Mouse (Mus musculus) forebrain, embryonic 13.5 days (tissue): ENCODE measurements around the gene Nedd4. TPM values are rescaled to one million over a fixed set of nuclear protein-coding genes. Genes with fewer than 3 reads are reported as not detected.
"Not testable (repeated sequence)": the region's sequence is repeated elsewhere in the genome, so short reads cannot be mapped to it uniquely, and the experiment has no call there.

Experiments
- ATAC-seq: fragments of 200-750 bp; cut with Nextera tagmentation; 2 replicates; pipeline ENCODE4 v1.8.0; 2017
- H3K27ac ChIP-seq: fragments of 300-500 bp; sonication (generic); 2 replicates; pipeline ENCODE4 v1.5.1; 2015; ENCODE audit warnings: inconsistent platforms, mild to moderate bottlenecking, moderate library complexity
- H3K27me3 ChIP-seq: fragments of 300-500 bp; sonication (generic); 2 replicates; pipeline ENCODE4 v1.6.1; 2015; ENCODE audit warnings: mild to moderate bottlenecking, inconsistent platforms
- H3K36me3 ChIP-seq: fragments of 300-500 bp; sonication (generic); 2 replicates; pipeline ENCODE4 v1.6.1; 2015; ENCODE audit warnings: mild to moderate bottlenecking, inconsistent platforms; ENCODE audit not compliant: poor library complexity, severe bottlenecking
- H3K4me1 ChIP-seq: fragments of 300-500 bp; sonication (generic); 2 replicates; pipeline ENCODE4 v1.6.1; 2015; ENCODE audit warnings: inconsistent platforms
- H3K4me2 ChIP-seq: fragments of 300-500 bp; sonication (generic); 2 replicates; pipeline ENCODE4 v1.6.1; 2015; ENCODE audit warnings: inconsistent platforms, mild to moderate bottlenecking, moderate library complexity
- H3K4me3 ChIP-seq: fragments of 300-500 bp; sonication (generic); 2 replicates; pipeline ENCODE4 v1.5.1; 2015; ENCODE audit warnings: mild to moderate bottlenecking, inconsistent platforms
- H3K9ac ChIP-seq: fragments of 300-500 bp; sonication (generic); 2 replicates; pipeline ENCODE4 v1.6.1; 2015; ENCODE audit warnings: mild to moderate bottlenecking, inconsistent platforms
- H3K9me3 ChIP-seq: fragments of 300-500 bp; sonication (generic); replicated peaks from 2 replicates; pipeline ENCODE4 v1.6.1; 2016; ENCODE audit warnings: inconsistent platforms
- WGBS: fragments of 180-500 bp; shearing (Covaris S2); methylation state at CpG from one replicate; pipeline ENCODE4 v1.1.7; 2015; 5-methylcytosine and 5-hydroxymethylcytosine counted together
- polyA plus RNA-seq: library from polyadenylated mRNA; unstranded; fragments of >200 nt; fragmentation: Nextera tagmentation; extraction: Ambion mirVana; gene quantifications from 2 replicates; pipeline ENCODE4 v1.2.1, GENCODE M21; 2015

Nedd4 gene
- polyA plus RNA-seq, 1 experiment from 2014 or later: 552 TPM

DNA sequence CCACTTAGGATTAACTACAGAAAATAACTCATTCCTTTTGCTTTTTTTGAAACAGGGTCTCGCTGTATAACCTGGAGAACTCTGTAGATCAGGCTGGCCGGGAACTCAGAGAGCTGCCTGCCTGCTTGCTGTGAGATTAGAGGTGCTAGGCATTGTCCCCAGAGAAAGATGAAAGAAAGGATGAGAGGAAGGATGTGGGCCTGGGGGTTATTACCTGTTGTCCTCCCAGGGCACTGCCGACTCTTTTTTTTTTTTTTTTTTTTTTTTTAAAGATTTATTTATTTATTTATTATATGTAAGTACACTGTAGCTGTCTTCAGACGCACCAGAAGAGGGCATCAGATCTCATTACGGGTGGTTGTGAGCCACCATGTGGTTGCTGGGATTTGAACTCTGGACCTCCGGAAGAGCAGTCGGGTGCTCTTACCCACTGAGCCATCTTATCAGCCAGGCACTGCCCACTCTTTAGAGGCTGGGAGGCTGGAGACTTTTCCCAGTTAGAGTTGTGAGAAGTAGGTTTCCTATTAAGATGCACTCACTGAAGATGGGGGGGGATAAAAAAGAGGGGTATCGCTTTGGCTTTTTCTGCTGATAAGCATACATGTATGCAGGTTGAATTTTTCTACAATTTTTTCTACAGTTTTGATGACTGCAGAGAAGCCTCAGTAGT is 4.3 kb downstream of the Nedd4 start:
- Histone ChIP-seq H3K4me2 (peak overlapping the region; percentile 90; the same call in 1 of the 2 replicates), H3K9ac (peak overlapping the region; percentile 8; the same call in 1 of the 2 replicates), H3K36me3 (peaks cover 40% of the 10 kb centered on the region), H3K4me1 (peaks cover 54% of the 10 kb centered on the region)
- H3K27ac ChIP-seq, ATAC-seq, H3K27me3 ChIP-seq, H3K4me3 ChIP-seq, H3K9me3 ChIP-seq: not testable (repeated sequence)
- 78% methylated on average over 6 of the region's 8 CpGs for WGBS

DNA sequence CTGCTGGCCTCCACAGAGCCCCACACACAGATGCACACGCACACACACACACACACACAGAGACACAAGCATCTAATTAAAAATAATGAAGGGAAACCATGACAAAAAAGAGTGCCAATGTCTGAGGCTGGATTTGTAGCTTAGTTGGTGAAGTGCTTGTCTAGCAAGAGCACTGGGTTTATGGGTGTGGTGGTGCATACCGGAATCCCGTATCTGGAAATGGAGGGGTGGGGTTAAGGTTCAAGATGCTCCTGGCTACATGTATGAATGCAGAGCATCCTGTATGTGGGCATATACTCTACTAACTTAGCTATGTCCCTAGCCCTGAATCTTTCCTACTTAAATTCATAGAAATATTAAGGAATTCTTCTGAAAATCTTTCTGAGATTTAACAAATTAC is 5.0 kb downstream of the Nedd4 start:
- no peaks in the 10 kb centered on the region for H3K27me3 ChIP-seq
- peaks cover 58% of the 10 kb centered on the region for H3K4me1 ChIP-seq
- H3K9ac ChIP-seq: peak overlapping the region; percentile 8; the same call in 1 of the 2 replicates
- H3K27ac ChIP-seq: no peak overlapping the region
- H3K9me3 ChIP-seq: no peaks in the 10 kb centered on the region
- no peak for ATAC-seq
- no peak overlapping the region for H3K4me3 ChIP-seq
- H3K36me3 ChIP-seq: peaks cover 45% of the 10 kb centered on the region
- 81% methylated on average over 3 of the region's 3 CpGs for WGBS
- H3K4me2 ChIP-seq: 0 out of 2 replicates have a peak overlapping the region, but pooled peaks have one; percentile 1

DNA sequence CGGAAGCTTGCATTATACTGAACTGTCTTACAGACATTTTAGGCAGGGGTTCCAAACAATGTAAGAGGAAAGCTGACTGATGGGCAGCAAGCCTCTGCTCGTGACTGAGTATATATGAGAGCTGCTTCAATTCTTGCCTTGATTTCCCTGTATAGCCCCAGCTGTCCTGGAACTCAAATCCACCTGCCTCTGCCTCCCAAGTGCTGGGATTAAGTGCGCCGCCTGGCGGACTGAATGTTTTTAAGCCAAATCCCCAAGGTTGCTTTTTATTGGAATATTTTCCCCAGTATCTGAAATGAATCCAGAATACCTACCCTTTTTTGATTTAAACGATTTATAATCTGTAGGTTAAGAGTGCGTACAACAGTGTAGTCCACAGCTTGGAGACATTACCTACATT is 7.2 kb downstream of the Nedd4 start:
- Histone ChIP-seq H3K27ac (no peak overlapping the region), H3K4me2 (no peak overlapping the region), H3K9me3 (no peaks in the 10 kb centered on the region), H3K36me3 (peaks cover 66% of the 10 kb centered on the region), H3K4me3 (no peak overlapping the region), H3K9ac (no peak overlapping the region), H3K27me3 (no peaks in the 10 kb centered on the region), H3K4me1 (peaks cover 50% of the 10 kb centered on the region)
- 78% methylated on average over 7 of the region's 7 CpGs for WGBS
- no peak for ATAC-seq

DNA sequence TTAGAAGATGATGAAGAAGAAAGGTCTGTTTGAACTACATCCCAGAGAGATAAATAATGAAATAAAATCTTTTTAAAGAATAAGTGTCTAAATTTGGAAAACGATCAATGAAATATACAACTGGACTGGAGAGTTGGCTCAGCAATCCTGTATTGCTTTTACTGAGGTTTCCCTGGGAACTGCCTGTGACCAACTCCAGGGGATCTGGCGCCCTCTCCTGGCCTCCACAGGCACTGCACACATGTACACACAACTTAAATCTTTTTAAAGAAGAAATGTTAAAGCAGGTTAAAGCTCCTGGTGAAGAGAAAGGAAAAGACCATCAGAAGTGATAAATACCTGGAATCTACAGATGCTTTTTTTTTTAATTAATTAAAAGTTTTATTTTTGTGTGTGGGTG is 10.2 kb downstream of the Nedd4 start:
- WGBS: 38% methylated on average over 2 of the region's 2 CpGs
- Histone ChIP-seq H3K27me3 (no peaks in the 10 kb centered on the region), H3K4me3 (no peak overlapping the region), H3K36me3 (peaks cover 73% of the 10 kb centered on the region), H3K9ac (no peak overlapping the region), H3K9me3 (no peaks in the 10 kb centered on the region), H3K4me1 (peaks cover 23% of the 10 kb centered on the region), H3K4me2 (no peak overlapping the region), H3K27ac (no peak overlapping the region)
- ATAC-seq: no peak

DNA sequence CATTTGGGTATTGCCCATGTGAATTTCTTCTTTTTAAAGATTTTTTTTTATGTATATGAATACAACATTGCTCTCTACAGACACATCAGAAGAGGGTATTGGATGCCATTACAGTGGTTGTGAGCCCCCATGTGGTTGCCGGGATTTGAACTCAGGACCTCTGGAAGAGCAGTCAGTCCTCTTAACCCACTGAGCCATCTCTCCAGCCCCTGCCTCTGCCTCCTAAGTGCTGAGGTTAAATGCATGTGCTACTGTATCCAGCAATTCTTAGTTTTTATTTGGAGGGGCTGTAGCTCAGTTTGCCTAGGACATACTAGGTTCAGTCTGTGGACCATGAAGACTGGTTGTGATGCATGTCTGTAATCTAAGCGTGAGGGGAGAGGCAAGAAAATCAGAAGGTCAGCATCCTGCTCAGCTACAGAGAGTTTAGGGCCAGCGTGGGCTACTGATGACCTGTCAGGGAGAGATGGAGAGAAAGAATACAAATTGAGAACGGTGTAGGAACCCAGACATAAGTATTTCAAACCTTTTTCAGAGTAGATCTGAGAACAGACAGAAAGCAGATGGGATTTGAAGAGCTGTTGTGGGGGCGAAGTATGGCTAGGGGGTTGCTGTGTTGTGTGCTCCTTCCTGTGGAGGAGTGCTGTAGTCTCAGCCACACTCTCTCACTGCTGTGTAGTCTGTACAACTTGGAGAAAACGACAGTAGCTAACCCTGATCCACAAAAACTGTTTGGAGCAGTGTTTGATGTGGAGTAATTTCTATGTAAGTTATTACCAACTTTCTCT is 13.0 kb downstream of the Nedd4 start:
- Histone ChIP-seq H3K27me3 (no peaks in the 10 kb centered on the region), H3K4me1 (peaks cover 8% of the 10 kb centered on the region; the same call in 1 of the 2 replicates), H3K36me3 (peaks cover 79% of the 10 kb centered on the region), H3K4me2 (no peak overlapping the region), H3K9ac (no peak overlapping the region), H3K9me3 (no peaks in the 10 kb centered on the region), H3K27ac (no peak overlapping the region; the same call in 1 of the 2 replicates), H3K4me3 (no peak overlapping the region)
- 91% methylated on average over 6 of the region's 6 CpGs for WGBS
- ATAC-seq: no peak

DNA sequence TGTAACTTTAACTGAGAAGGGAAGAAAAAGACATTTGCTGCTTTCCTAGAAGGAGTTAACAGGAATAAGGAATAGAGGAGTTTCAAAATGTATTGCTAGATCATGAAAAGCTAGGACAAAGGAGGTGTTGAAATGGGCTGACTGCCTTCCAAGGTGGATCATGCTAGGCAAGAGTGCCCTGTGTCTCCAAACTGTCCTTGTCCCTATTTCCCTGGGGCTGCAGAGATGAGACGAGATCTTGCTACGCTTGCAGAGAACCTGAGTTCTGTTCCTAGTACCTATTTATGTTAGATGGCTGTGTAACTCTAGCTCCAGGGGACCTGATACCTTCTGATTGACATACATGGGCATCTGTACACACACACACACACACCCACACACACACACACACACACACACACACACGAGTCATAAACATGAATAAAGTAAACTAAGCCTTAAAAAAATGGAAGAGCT is 13.6 kb downstream of the Nedd4 start:
- 88% methylated on average over 3 of the region's 3 CpGs for WGBS
- Histone ChIP-seq H3K36me3 (peaks cover 76% of the 10 kb centered on the region), H3K4me1 (peaks cover 6% of the 10 kb centered on the region; the same call in 1 of the 2 replicates), H3K9me3 (no peaks in the 10 kb centered on the region), H3K27me3 (no peaks in the 10 kb centered on the region), H3K9ac (no peak overlapping the region), H3K4me2 (no peak overlapping the region), H3K4me3 (no peak overlapping the region), H3K27ac (no peak overlapping the region)
- no peak for ATAC-seq

DNA sequence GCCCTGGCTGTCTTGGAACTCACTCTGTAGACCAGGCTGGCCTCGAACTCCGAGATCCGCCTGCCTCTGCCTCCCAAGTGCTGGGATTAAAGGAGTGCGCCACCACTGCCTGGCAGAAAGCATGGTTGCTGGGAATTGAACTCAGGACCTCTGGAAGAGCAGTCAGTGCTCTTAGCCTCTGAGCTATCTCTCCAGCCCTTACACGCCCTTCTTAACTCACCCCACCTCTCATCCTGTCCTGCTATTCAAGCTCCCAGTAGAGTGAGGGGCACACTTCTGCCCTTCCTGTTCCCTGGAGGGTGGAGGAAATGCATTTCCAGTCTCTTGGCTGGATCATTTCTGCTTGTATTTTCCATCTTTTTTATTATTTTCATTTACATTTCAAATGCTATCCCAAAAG is 15.5 kb downstream of the Nedd4 start:
- no peaks in the 10 kb centered on the region for H3K27me3 ChIP-seq
- H3K4me3 ChIP-seq: no peak overlapping the region
- H3K4me2 ChIP-seq: no peak overlapping the region
- H3K9me3 ChIP-seq: no peaks in the 10 kb centered on the region
- peaks cover 78% of the 10 kb centered on the region for H3K36me3 ChIP-seq
- no peaks in the 10 kb centered on the region for H3K4me1 ChIP-seq
- H3K9ac ChIP-seq: no peak overlapping the region
- no peak overlapping the region for H3K27ac ChIP-seq
- 91% methylated on average over 5 of the region's 5 CpGs for WGBS
- ATAC-seq: no peak

DNA sequence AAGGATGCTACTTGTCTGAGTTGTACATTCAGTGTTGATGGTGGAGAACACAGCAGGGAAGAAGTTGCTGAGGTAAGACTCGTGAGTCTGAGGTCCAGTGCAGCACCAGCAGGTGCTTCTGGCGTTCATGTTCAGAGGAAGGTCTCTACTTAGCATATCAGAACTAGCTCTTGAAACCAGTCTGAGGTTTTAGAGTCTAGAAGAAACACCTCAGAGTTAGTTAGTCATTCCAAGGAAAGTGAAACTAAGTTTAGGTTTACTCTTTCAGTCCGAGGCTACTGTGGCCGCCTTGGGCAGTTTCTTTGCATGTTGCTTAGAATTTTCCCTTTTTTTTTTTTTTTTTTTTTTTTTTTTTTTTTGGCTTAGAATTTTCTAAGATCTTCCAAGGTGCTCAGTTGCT is 16.6 kb downstream of the Nedd4 start:
- no peak overlapping the region for H3K4me3 ChIP-seq
- no peaks in the 10 kb centered on the region for H3K4me1 ChIP-seq
- H3K27me3 ChIP-seq: no peaks in the 10 kb centered on the region
- no peak overlapping the region for H3K4me2 ChIP-seq
- H3K9me3 ChIP-seq: no peaks in the 10 kb centered on the region
- no peak for ATAC-seq
- WGBS: 88% methylated on average over 4 of the region's 4 CpGs
- no peak overlapping the region for H3K27ac ChIP-seq
- H3K36me3 ChIP-seq: peaks cover 73% of the 10 kb centered on the region
- H3K9ac ChIP-seq: no peak overlapping the region

DNA sequence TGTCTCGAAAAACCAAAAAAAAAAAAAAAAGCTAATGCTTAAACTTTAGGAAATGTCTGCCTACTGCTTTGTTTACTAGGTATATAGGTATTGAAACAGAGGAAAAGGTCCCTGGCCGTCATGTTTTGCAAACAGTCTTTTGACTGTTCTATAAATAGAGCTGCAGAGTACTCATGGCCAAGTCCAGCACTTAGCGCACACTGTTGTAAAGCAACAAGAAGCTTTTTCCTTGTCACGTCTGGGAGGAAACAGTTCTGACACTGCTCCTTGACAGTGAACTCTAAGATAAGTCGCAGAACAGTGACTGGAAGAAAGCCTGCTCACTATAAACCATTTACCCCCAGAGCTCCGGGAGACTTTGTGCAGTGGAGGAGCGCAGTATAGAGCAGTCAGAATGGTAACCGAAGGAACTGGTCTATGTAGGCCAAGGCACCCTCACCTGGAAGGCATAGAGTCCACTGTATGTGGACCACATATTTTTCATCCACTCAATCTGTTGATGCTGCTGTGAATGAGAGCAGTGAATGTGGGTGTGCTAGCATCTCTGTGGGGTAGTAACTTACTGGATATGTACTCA is 19.6 kb downstream of the Nedd4 start:
- H3K4me1 ChIP-seq: no peaks in the 10 kb centered on the region
- H3K36me3 ChIP-seq: peaks cover 71% of the 10 kb centered on the region
- 93% methylated on average over 8 of the region's 8 CpGs for WGBS
- no peak overlapping the region for H3K9ac ChIP-seq
- no peak overlapping the region for H3K27ac ChIP-seq
- H3K4me2 ChIP-seq: no peak overlapping the region
- no peak for ATAC-seq
- no peak overlapping the region for H3K4me3 ChIP-seq
- no peaks in the 10 kb centered on the region for H3K9me3 ChIP-seq
- no peaks in the 10 kb centered on the region for H3K27me3 ChIP-seq

DNA sequence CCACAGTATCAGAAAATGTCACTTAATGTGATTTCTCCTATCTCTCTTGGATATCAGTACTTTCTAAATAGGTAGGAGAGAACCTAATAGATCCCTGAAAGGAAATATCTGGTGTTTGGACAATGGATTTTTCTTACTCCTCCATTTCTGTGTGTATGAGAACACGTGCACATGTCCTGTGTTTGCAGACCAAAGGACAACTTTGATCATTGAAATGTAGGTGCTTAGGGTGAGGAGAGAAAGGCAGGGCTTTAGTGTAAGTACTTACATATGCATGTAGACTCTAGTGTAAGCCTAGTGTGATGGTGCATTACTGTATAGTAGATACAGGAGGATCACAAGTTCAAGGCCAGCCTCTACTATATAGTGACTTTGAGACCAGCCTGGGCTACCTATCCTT is 21.1 kb downstream of the Nedd4 start:
- no peak for ATAC-seq
- no peaks in the 10 kb centered on the region for H3K4me1 ChIP-seq
- no peak overlapping the region for H3K27ac ChIP-seq
- no peaks in the 10 kb centered on the region for H3K27me3 ChIP-seq
- H3K36me3 ChIP-seq: peaks cover 76% of the 10 kb centered on the region
- H3K9me3 ChIP-seq: no peaks in the 10 kb centered on the region
- H3K9ac ChIP-seq: no peak overlapping the region
- no peak overlapping the region for H3K4me2 ChIP-seq
- WGBS: 95% methylated on average over 1 of the region's 1 CpGs
- H3K4me3 ChIP-seq: no peak overlapping the region

DNA sequence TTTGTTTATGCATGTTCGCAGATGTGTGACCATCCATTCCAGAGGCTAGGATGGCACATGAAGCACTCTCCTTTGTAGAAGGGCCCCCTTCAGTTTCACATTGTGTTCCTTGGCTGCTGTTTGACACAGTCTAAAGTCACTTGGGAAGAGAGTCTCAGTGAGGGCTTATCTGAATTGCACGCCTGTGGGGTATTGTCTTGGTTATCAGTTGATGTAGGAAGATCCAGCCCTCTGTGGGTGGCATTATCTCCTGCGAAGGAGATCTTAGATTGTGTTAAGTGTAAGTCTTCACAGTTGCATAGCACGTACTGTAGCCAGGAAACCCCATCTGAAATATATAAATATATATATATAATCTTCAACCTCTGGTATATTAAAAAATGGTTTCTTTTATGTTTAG is 23.1 kb downstream of the Nedd4 start:
- no peak overlapping the region for H3K9ac ChIP-seq
- no peaks in the 10 kb centered on the region for H3K9me3 ChIP-seq
- H3K36me3 ChIP-seq: peaks cover 84% of the 10 kb centered on the region
- no peak overlapping the region for H3K4me2 ChIP-seq
- H3K27me3 ChIP-seq: no peaks in the 10 kb centered on the region
- no peak overlapping the region for H3K4me3 ChIP-seq
- 86% methylated on average over 4 of the region's 4 CpGs for WGBS
- ATAC-seq: no peak
- H3K4me1 ChIP-seq: no peaks in the 10 kb centered on the region
- no peak overlapping the region for H3K27ac ChIP-seq

DNA sequence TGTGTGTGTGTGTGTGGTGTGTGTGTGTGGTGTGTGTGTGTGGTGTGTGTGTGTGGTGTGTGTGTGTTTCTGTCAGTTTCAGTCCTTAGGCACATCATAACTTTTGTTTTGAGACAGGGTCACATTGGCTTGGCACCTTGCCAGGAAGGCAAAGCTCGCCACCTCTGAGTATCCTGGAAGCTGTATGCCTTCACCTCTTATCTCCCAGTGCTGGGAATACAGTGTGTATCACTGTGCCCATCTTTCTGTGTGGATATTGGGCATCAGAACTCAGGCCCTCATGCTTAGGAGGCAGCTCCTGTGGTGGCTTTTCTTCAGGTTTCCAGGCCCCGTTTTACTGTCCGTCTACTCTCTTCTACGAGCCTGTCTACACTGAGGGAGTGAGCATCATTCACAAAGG is 24.4 kb downstream of the Nedd4 start:
- H3K4me1 ChIP-seq: no peaks in the 10 kb centered on the region
- H3K4me2 ChIP-seq: no peak overlapping the region
- ATAC-seq: no peak
- no peak overlapping the region for H3K9ac ChIP-seq
- H3K4me3 ChIP-seq: no peak overlapping the region
- WGBS: 73% methylated on average over 4 of the region's 4 CpGs
- no peak overlapping the region for H3K27ac ChIP-seq
- no peaks in the 10 kb centered on the region for H3K27me3 ChIP-seq
- no peaks in the 10 kb centered on the region for H3K9me3 ChIP-seq
- H3K36me3 ChIP-seq: peaks cover 91% of the 10 kb centered on the region
